Mouse (Mus musculus): ENCODE results near the gene Fkbp7. TPM values are rescaled to one million over a fixed set of nuclear protein-coding genes. Genes with fewer than 3 reads are reported as not detected.
A peak's percentile ranks its signal among the peaks of the same experiment; 100 is the strongest.

Fkbp7 gene
- polyA plus RNA-seq, 1 experiment from 2014 or later: 67.6 TPM

GRCm38 (mm10) chr2:76695290-76695689 is 22.4 kb upstream of the Fkbp7 start:
- no peak for TF ChIP-seq CTCF (IDR thresholded peaks at IDR 0.05; ENCODE audit: low read depth)
- Histone ChIP-seq H3K27ac (no peak overlapping the region), H3K4me3 (replicated peaks; ENCODE audit: low read depth, low read length) (no peak overlapping the region), H3K9me3 (replicated peaks; ENCODE audit: low read length) (no peaks in the 10 kb centered on the region), H3K4me1 (replicated peaks; ENCODE audit: insufficient read depth, low read length) (no peaks in the 10 kb centered on the region), H3K36me3 (ENCODE audit: insufficient read depth, low read length) (peaks cover 41% of the 10 kb centered on the region), H3K27me3 (ENCODE audit: insufficient read depth, low read length) (no peaks in the 10 kb centered on the region), H3K9ac (ENCODE audit: low read depth, low read length) (no peak overlapping the region), H3K4me2 (ENCODE audit: low read length) (no peak overlapping the region)
- DNase-seq (ENCODE audit: low spot score) (no peak), ATAC-seq (replicated peaks; ENCODE audit: low FRiP score, low read depth) (no peak)
- WGBS: 76% methylated on average over 6 of the region's 6 CpGs

GRCm38 (mm10) chr2:76693765-76694164 is 20.8 kb upstream of the Fkbp7 start:
- H3K9me3 ChIP-seq (replicated peaks; ENCODE audit: low read length): no peaks in the 10 kb centered on the region
- H3K9ac ChIP-seq (ENCODE audit: low read depth, low read length): no peak overlapping the region
- no peak for TF ChIP-seq CTCF (IDR thresholded peaks at IDR 0.05; ENCODE audit: low read depth)
- H3K27ac ChIP-seq: no peak overlapping the region
- no peaks in the 10 kb centered on the region for H3K27me3 ChIP-seq (ENCODE audit: insufficient read depth, low read length)
- H3K4me3 ChIP-seq (replicated peaks; ENCODE audit: low read depth, low read length): no peak overlapping the region
- DNase-seq (ENCODE audit: low spot score): no peak
- peaks cover 41% of the 10 kb centered on the region for H3K36me3 ChIP-seq (ENCODE audit: insufficient read depth, low read length)
- H3K4me2 ChIP-seq (ENCODE audit: low read length): no peak overlapping the region
- 72% methylated on average over 5 of the region's 5 CpGs for whole genome bisulfite sequencing
- no peak for ATAC-seq (replicated peaks; ENCODE audit: low FRiP score, low read depth)
- H3K4me1 ChIP-seq (replicated peaks; ENCODE audit: insufficient read depth, low read length): no peaks in the 10 kb centered on the region

- no peak overlapping the region for H3K27ac ChIP-seq
Measured at GRCm38 (mm10) chr2:76690436-76691204, 17.7 kb upstream of the Fkbp7 start.

GRCm38 (mm10) chr2:76688162-76688561 is 15.2 kb upstream of the Fkbp7 start:
- ATAC-seq (replicated peaks; ENCODE audit: low FRiP score, low read depth) (no peak), DNase-seq (ENCODE audit: low spot score) (no peak)
- Histone ChIP-seq H3K36me3 (ENCODE audit: insufficient read depth, low read length) (peaks cover 47% of the 10 kb centered on the region), H3K27ac (no peak overlapping the region), H3K9me3 (replicated peaks; ENCODE audit: low read length) (no peaks in the 10 kb centered on the region), H3K4me2 (ENCODE audit: low read length) (no peak overlapping the region), H3K4me1 (replicated peaks; ENCODE audit: insufficient read depth, low read length) (no peaks in the 10 kb centered on the region), H3K9ac (ENCODE audit: low read depth, low read length) (no peak overlapping the region), H3K4me3 (replicated peaks; ENCODE audit: low read depth, low read length) (no peak overlapping the region), H3K27me3 (ENCODE audit: insufficient read depth, low read length) (no peaks in the 10 kb centered on the region)
- TF ChIP-seq CTCF (IDR thresholded peaks at IDR 0.05; ENCODE audit: low read depth): no peak
- WGBS: 51% methylated on average over 7 of the region's 7 CpGs

More at GRCm38 (mm10) chr2:76690436-76691204, 17.7 kb upstream of the Fkbp7 start:
- no peaks in the 10 kb centered on the region for H3K4me1 ChIP-seq (replicated peaks; ENCODE audit: insufficient read depth, low read length)
- no peak for ATAC-seq (replicated peaks; ENCODE audit: low FRiP score, low read depth)
- H3K4me2 ChIP-seq (ENCODE audit: low read length): no peak overlapping the region
- H3K27me3 ChIP-seq (ENCODE audit: insufficient read depth, low read length): no peaks in the 10 kb centered on the region
- H3K36me3 ChIP-seq (ENCODE audit: insufficient read depth, low read length): peaks cover 49% of the 10 kb centered on the region
- no peaks in the 10 kb centered on the region for H3K9me3 ChIP-seq (replicated peaks; ENCODE audit: low read length)
- peak; percentile 44 for DNase-seq (ENCODE audit: low spot score)
- no peak overlapping the region for H3K9ac ChIP-seq (ENCODE audit: low read depth, low read length)
- no peak overlapping the region for H3K4me3 ChIP-seq (replicated peaks; ENCODE audit: low read depth, low read length)
- 77% methylated on average over 12 of the region's 12 CpGs for WGBS
- TF ChIP-seq CTCF (IDR thresholded peaks at IDR 0.05; ENCODE audit: low read depth): no peak

- Histone ChIP-seq H3K27me3 (ENCODE audit: insufficient read depth, low read length) (no peaks in the 10 kb centered on the region), H3K9me3 (replicated peaks; ENCODE audit: low read length) (no peaks in the 10 kb centered on the region), H3K27ac (no peak overlapping the region), H3K4me3 (replicated peaks; ENCODE audit: low read depth, low read length) (no peak overlapping the region), H3K36me3 (ENCODE audit: insufficient read depth, low read length) (peaks cover 47% of the 10 kb centered on the region), H3K4me2 (ENCODE audit: low read length) (no peak overlapping the region), H3K9ac (ENCODE audit: low read depth, low read length) (no peak overlapping the region), H3K4me1 (replicated peaks; ENCODE audit: insufficient read depth, low read length) (no peaks in the 10 kb centered on the region)
- no peak for ATAC-seq (replicated peaks; ENCODE audit: low FRiP score, low read depth)
- 68% methylated on average over 3 of the region's 3 CpGs for WGBS
- no peak for TF ChIP-seq CTCF (IDR thresholded peaks at IDR 0.05; ENCODE audit: low read depth)
- no peak for DNase-seq (ENCODE audit: low spot score)
Measured at GRCm38 (mm10) chr2:76687608-76688007, 14.7 kb upstream of the Fkbp7 start.

GRCm38 (mm10) chr2:76686986-76687385 is 14.1 kb upstream of the Fkbp7 start:
- no peak for TF ChIP-seq CTCF (IDR thresholded peaks at IDR 0.05; ENCODE audit: low read depth)
- DNase-seq (ENCODE audit: low spot score) (no peak), ATAC-seq (replicated peaks; ENCODE audit: low FRiP score, low read depth) (no peak)
- WGBS: 77% methylated on average over 3 of the region's 3 CpGs
- Histone ChIP-seq H3K27me3 (ENCODE audit: insufficient read depth, low read length) (no peaks in the 10 kb centered on the region), H3K4me2 (ENCODE audit: low read length) (no peak overlapping the region), H3K4me1 (replicated peaks; ENCODE audit: insufficient read depth, low read length) (no peaks in the 10 kb centered on the region), H3K9ac (ENCODE audit: low read depth, low read length) (no peak overlapping the region), H3K9me3 (replicated peaks; ENCODE audit: low read length) (no peaks in the 10 kb centered on the region), H3K27ac (no peak overlapping the region), H3K4me3 (replicated peaks; ENCODE audit: low read depth, low read length) (no peak overlapping the region), H3K36me3 (ENCODE audit: insufficient read depth, low read length) (peaks cover 52% of the 10 kb centered on the region)

All from kidney, postnatal 0 days (tissue).